Mouse (Mus musculus) lung, embryonic 14.5 days (tissue): ENCODE data around the gene Ehd2. TPM values are rescaled to one million over a fixed set of nuclear protein-coding genes. Genes with fewer than 3 reads are reported as not detected.

Experiments used
- ATAC-seq: fragments of 200-750 bp; cut with Nextera tagmentation; 2 replicates; pipeline ENCODE4 v1.8.0; 2017; ENCODE audit warnings: mild to moderate bottlenecking, moderate TSS enrichment, moderate library complexity; ENCODE audit not compliant: insufficient read depth
- DNase-seq: peaks from one replicate; pipeline ENCODE4 v3.0.0-alpha.2; 2015
- H3K27ac ChIP-seq: fragments of 300-500 bp; sonication (generic); 2 replicates; pipeline ENCODE4 v1.5.1; 2014; ENCODE audit warnings: low read depth, mild to moderate bottlenecking, moderate library complexity
- H3K27me3 ChIP-seq: fragments of 300-500 bp; sonication (generic); 2 replicates; pipeline ENCODE4 v1.6.1; 2014; ENCODE audit warnings: low read length, control low read depth; ENCODE audit not compliant: insufficient read depth
- H3K36me3 ChIP-seq: fragments of 300-500 bp; sonication (generic); 2 replicates; pipeline ENCODE4 v1.6.1; 2014; ENCODE audit warnings: control low read depth; ENCODE audit not compliant: insufficient read depth
- H3K4me1 ChIP-seq: fragments of 300-500 bp; sonication (generic); 2 replicates; pipeline ENCODE4 v1.6.1; 2014; ENCODE audit warnings: antibody characterized with exemption, control low read depth; ENCODE audit not compliant: insufficient read depth
- H3K4me2 ChIP-seq: fragments of 300-500 bp; sonication (generic); 2 replicates; pipeline ENCODE4 v1.6.1; 2014; ENCODE audit warnings: mild to moderate bottlenecking
- H3K4me3 ChIP-seq: fragments of 300-500 bp; sonication (generic); 2 replicates; pipeline ENCODE4 v1.5.1; 2014; ENCODE audit warnings: low read depth, low read length
- H3K9ac ChIP-seq: fragments of 300-500 bp; sonication (generic); 2 replicates; pipeline ENCODE4 v1.6.1; 2014
- H3K9me3 ChIP-seq: fragments of 300-500 bp; sonication (generic); 2 replicates; pipeline ENCODE4 v1.6.1; 2016; ENCODE audit warnings: low read depth, low read length, control low read depth
- CTCF ChIP-seq: IDR thresholded peaks from 2 replicates; pipeline ENCODE4 v1.5.1; 2016; ENCODE audit warnings: antibody characterized with exemption, low read depth
- WGBS: fragments of 180-500 bp; shearing (Covaris S2); extraction: QIAGEN DNeasy Blood & Tissue Kit; methylation state at CpG from one replicate; pipeline ENCODE4 v1.1.7; 2014; 5-methylcytosine and 5-hydroxymethylcytosine counted together
- polyA plus RNA-seq: library from polyadenylated mRNA; unstranded; fragments of >200 nt; fragmentation: Nextera tagmentation; extraction: Ambion mirVana; gene quantifications from 2 replicates; pipeline ENCODE4 v1.2.1, GENCODE M21; 2014

Gene Ehd2
- polyA plus RNA-seq, 1 experiment from 2014 or later = 61.2 TPM

DNA sequence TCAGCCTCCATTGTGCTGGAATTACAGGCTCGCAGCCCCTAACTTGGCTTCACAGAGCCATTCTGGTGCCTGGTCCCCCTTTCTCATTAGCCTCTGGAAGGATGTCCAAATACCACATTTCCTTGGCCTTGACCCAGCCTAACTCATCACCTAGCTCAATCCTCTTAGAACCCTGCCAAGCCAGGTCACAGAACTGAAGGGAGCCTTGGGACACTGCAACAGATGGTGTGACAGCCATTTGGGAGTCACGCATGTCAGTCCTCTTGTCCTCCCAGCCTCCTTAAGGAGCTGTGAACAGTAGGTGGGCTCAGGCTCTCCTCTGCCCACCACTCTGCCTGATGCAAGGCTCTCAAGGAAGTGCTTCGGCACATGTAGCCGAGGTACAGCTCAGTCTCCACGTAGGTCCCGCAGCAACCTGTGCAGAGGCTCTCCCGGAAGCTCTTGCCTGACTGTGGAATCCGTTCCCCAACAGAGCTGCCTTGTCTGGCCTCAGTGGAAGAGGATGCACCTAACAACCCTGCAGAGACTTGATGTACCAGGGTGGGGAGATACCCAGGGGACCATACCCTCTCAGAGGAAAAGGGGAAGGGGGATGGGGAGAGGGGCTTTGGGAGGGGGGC, 59.3 kb downstream of the Ehd2 start:
- TF ChIP-seq CTCF = no peak
- DNase-seq (no peak), ATAC-seq (no peak)
- no peaks in the 10 kb centered on the region for H3K4me1 ChIP-seq
- H3K9me3 ChIP-seq = no peaks in the 10 kb centered on the region
- WGBS = 62% methylated on average over 8 of the region's 8 CpGs
- no peak overlapping the region for H3K4me2 ChIP-seq
- H3K27ac ChIP-seq = no peak overlapping the region
- H3K36me3 ChIP-seq = no peaks in the 10 kb centered on the region
- H3K27me3 ChIP-seq = no peaks in the 10 kb centered on the region
- H3K4me3 ChIP-seq = no peak overlapping the region
- no peak overlapping the region for H3K9ac ChIP-seq

DNA sequence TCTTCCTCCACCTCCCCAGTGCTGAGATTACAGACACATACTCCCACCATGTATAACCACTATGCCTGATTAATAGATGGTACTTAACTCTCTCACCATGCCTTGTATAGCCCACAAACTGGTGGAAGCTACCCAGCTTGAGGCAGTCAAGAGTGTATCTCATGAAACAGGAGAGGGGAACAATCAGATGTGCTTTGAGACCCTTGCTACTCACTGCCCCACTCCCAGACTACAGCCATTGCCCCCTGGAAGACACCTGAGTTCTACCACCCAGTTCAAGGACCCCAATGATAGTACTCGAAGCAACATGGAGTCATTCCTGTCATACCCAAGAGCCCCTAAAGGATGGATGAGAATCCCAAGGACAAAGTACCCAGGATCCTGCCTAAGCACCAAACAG, 60.8 kb downstream of the Ehd2 start:
- Histone ChIP-seq H3K9ac (no peak overlapping the region), H3K4me2 (no peak overlapping the region), H3K27ac (no peak overlapping the region), H3K4me1 (no peaks in the 10 kb centered on the region), H3K36me3 (no peaks in the 10 kb centered on the region), H3K4me3 (no peak overlapping the region), H3K9me3 (no peaks in the 10 kb centered on the region), H3K27me3 (no peaks in the 10 kb centered on the region)
- TF ChIP-seq CTCF = no peak
- 72% methylated on average over 1 of the region's 1 CpGs for WGBS
- ATAC-seq = no peak
- DNase-seq = no peak

DNA sequence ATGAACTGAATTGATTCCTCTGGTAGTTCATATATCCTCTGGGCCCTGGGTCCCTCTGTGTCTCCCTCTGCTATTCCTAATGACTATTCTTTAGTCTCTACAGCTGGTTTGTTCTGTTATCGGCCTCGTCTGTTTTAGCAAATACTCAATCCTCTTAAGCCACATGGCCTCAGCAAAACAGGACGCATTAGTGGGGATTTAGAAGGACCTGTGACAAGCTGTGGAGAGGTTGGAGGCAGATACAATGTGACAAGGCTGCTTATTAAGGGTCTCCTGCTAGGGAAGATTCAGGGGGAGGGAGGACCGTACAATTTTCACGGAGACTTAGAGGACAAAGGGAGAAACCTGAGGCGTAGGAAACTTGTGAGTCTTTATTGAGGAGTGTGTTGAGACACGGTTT, 61.5 kb downstream of the Ehd2 start:
- Histone ChIP-seq H3K9ac (no peak overlapping the region), H3K4me1 (no peaks in the 10 kb centered on the region), H3K36me3 (no peaks in the 10 kb centered on the region), H3K27me3 (no peaks in the 10 kb centered on the region), H3K27ac (no peak overlapping the region), H3K9me3 (no peaks in the 10 kb centered on the region), H3K4me3 (no peak overlapping the region), H3K4me2 (no peak overlapping the region)
- no peak for TF ChIP-seq CTCF
- no peak for ATAC-seq
- 77% methylated on average over 7 of the region's 7 CpGs for WGBS
- no peak for DNase-seq

GRCm38 (mm10) chr7:15901366-15902048, 65.9 kb downstream of the Ehd2 start:
- no peak overlapping the region for H3K4me2 ChIP-seq
- ATAC-seq = no peak
- no peaks in the 10 kb centered on the region for H3K4me1 ChIP-seq
- H3K9ac ChIP-seq = no peak overlapping the region
- DNase-seq = no peak
- H3K9me3 ChIP-seq = no peaks in the 10 kb centered on the region
- H3K4me3 ChIP-seq = no peak overlapping the region
- 66% methylated on average over 9 of the region's 9 CpGs for WGBS
- no peak overlapping the region for H3K27ac ChIP-seq
- H3K36me3 ChIP-seq = no peaks in the 10 kb centered on the region
- no peaks in the 10 kb centered on the region for H3K27me3 ChIP-seq
- no peak for TF ChIP-seq CTCF

Other genes starting within 250 kb of the Ehd2 start
- not detected in 2 replicates for gene Obox5, start 217.4 kb downstream of the Ehd2 start, polyA plus RNA-seq
- not detected in 2 replicates for gene Obox6, start 127.9 kb downstream of the Ehd2 start, polyA plus RNA-seq
- not detected in 2 replicates for gene Crx, start 87.6 kb downstream of the Ehd2 start, polyA plus RNA-seq
- not detected in 2 replicates for gene Crxos, start 85.0 kb downstream of the Ehd2 start, polyA plus RNA-seq
- 909 and 927 TPM in 2 replicates for gene Selenow, start 45.2 kb downstream of the Ehd2 start, polyA plus RNA-seq
- gene Nop53, start 21.5 kb downstream of the Ehd2 start, polyA plus RNA-seq = 184 and 187 TPM in 2 replicates
- gene Bicra, start 80.4 kb upstream of the Ehd2 start, polyA plus RNA-seq = 8.7 and 9.6 TPM in 2 replicates
- gene Zfp541, start 94.2 kb upstream of the Ehd2 start, polyA plus RNA-seq = 0.16 TPM in 1 of 2 replicates, not detected in the other
- 168 and 176 TPM in 2 replicates for gene Napa, start 130.9 kb upstream of the Ehd2 start, polyA plus RNA-seq
- 26.6 and 26.7 TPM in 2 replicates for gene Kptn, start 152.3 kb upstream of the Ehd2 start, polyA plus RNA-seq
- gene Slc8a2, start 162.3 kb upstream of the Ehd2 start, polyA plus RNA-seq = 0.12 and 0.17 TPM in 2 replicates
- 21.0 and 24.9 TPM in 2 replicates for gene Meis3, start 207.5 kb upstream of the Ehd2 start, polyA plus RNA-seq